Mouse (Mus musculus): ENCODE measurements at regions not wholly inside any gene's neighbourhood (a gene's known extent, or its start where the extent isn't known, plus 50 kb on each side); places are given as distances from the start of the nearest gene placed in this dataset.

GRCm38 (mm10) chr4:55651051-55651763 is 118.9 kb upstream of the Klf4 start:
- TF ChIP-seq GATA1 (IDR thresholded peaks at IDR 0.05; ENCODE audit: borderline replicate concordance, low read length) = no peak
- no peak for TF ChIP-seq FLI1 (IDR thresholded peaks at IDR 0.05; ENCODE audit: low read length)
